Mouse (Mus musculus) neural tube, embryonic 14.5 days (tissue): ENCODE measurements around the gene Prom1. TPM values are rescaled to one million over a fixed set of nuclear protein-coding genes. Genes with fewer than 3 reads are reported as not detected.

Source experiments
- polyA plus RNA-seq: library from polyadenylated mRNA; unstranded; fragments of >200 nt; fragmentation: Nextera tagmentation; extraction: Ambion mirVana; gene quantifications from 2 replicates; pipeline ENCODE4 v1.2.1, GENCODE M21; 2014

The Prom1 gene
- polyA plus RNA-seq, 1 experiment from 2014 or later: 30.2 TPM

Other genes starting within 250 kb of the Prom1 start
- gene Cd38, start 233.5 kb downstream of the Prom1 start, polyA plus RNA-seq: 1.5 and 3.9 TPM in 2 replicates
- gene Gm7879, start 188.9 kb downstream of the Prom1 start, polyA plus RNA-seq: not detected in 2 replicates
- gene Fgfbp1, start 120.3 kb downstream of the Prom1 start, polyA plus RNA-seq: 0.54 and 8.1 TPM in 2 replicates
- gene Tapt1, start 124.6 kb upstream of the Prom1 start, polyA plus RNA-seq: 40.1 and 42.4 TPM in 2 replicates